Mouse (Mus musculus): ENCODE measurements around the gene Pdcd6. TPM values are rescaled to one million over a fixed set of nuclear protein-coding genes. Genes with fewer than 3 reads are reported as not detected.

Pdcd6 gene
- total RNA-seq, 1 experiment, result 101 TPM

DNA sequence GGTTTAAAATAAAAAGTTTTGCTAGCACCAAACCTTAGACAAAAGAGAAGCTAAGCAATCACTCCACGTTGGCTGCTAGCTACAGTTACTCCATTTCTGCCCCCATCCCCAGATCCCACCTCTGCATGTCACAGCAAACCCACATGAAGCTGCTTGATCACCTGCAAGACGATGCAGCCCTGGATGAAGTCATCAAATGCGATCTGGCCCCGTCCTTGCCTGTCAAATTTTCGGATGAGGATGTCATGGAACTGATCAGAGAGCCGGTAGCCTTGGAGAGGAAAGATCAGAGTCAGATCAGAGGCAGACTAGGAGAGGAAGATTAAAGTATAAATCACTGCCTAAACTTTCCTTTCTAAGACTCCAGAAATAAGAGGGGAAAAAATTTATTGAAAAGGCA, 12.0 kb downstream of the Pdcd6 start:
- Histone ChIP-seq H3K36me3 (ENCODE audit: control insufficient read depth, insufficient read depth, low read length, poor library complexity, severe bottlenecking) (peaks cover 11% of the 10 kb centered on the region), H3K4me3 (ENCODE audit: insufficient read depth in 1 of 2, low read depth in 1 of 2, low read length in 2 of 2, poor library complexity in 1 of 2, severe bottlenecking in 1 of 2) (no peak overlapping the region), H3K4me1 (ENCODE audit: control insufficient read depth in 2 of 2, insufficient read depth in 2 of 2, low read length in 2 of 2, poor library complexity in 1 of 2) (no peaks in the 10 kb centered on the region), H3K27ac (ENCODE audit: insufficient read depth, low read depth, low read length, poor library complexity, severe bottlenecking) (no peak overlapping the region), H3K9me3 (ENCODE audit: control insufficient read depth, insufficient read depth, low read depth, low read length) (no peaks in the 10 kb centered on the region), H3K9ac (ENCODE audit: insufficient read depth, low read depth, low read length, poor library complexity, severe bottlenecking) (no peak overlapping the region)
- TF ChIP-seq ZNF384 (IDR thresholded peaks at IDR 0.05; ENCODE audit: low read depth, low read length) (no peak), ZC3H11A (IDR thresholded peaks at IDR 0.05; ENCODE audit: borderline replicate concordance, low read depth, low read length) (no peak), HCFC1 (IDR thresholded peaks at IDR 0.05; ENCODE audit: borderline replicate concordance, insufficient read depth, low read length) (no peak), CHD2 (IDR thresholded peaks at IDR 0.05; ENCODE audit: low read depth, low read length) (no peak), MAFK (IDR thresholded peaks at IDR 0.05; ENCODE audit: insufficient read depth, low read depth, low read length) (no peak)
- no peak for DNase-seq (ENCODE audit: low read depth, low spot score)
- in situ Hi-C loops (cut with MboI; ENCODE audit: low sequenced_read_pairs in 2 of 2, unreplicated experiment in 2 of 2), result no loop called here

GRCm38 (mm10) chr13:74302050-74303037, 15.0 kb downstream of the Pdcd6 start:
- in situ Hi-C loops (cut with MboI; ENCODE audit: low sequenced_read_pairs in 2 of 2, unreplicated experiment in 2 of 2), result no loop called here
- H3K36me3 ChIP-seq (ENCODE audit: control insufficient read depth, insufficient read depth, low read length, poor library complexity, severe bottlenecking), result peaks cover 9% of the 10 kb centered on the region

GRCm38 (mm10) chr13:74301607-74301984, 15.8 kb downstream of the Pdcd6 start:
- in situ Hi-C loops (cut with MboI; ENCODE audit: low sequenced_read_pairs in 2 of 2, unreplicated experiment in 2 of 2), result no loop called here
- DNase-seq (ENCODE audit: low read depth, low spot score), result no peak
- no peaks in the 10 kb centered on the region for H3K9me3 ChIP-seq (ENCODE audit: control insufficient read depth, insufficient read depth, low read depth, low read length)
- H3K9ac ChIP-seq (ENCODE audit: insufficient read depth, low read depth, low read length, poor library complexity, severe bottlenecking), result no peak overlapping the region
- peaks cover 9% of the 10 kb centered on the region for H3K36me3 ChIP-seq (ENCODE audit: control insufficient read depth, insufficient read depth, low read length, poor library complexity, severe bottlenecking)
- no peak overlapping the region for H3K4me3 ChIP-seq (ENCODE audit: insufficient read depth in 1 of 2, low read depth in 1 of 2, low read length in 2 of 2, poor library complexity in 1 of 2, severe bottlenecking in 1 of 2)
- no peak overlapping the region for H3K27ac ChIP-seq (ENCODE audit: insufficient read depth, low read depth, low read length, poor library complexity, severe bottlenecking)
- H3K4me1 ChIP-seq (ENCODE audit: control insufficient read depth in 2 of 2, insufficient read depth in 2 of 2, low read length in 2 of 2, poor library complexity in 1 of 2), result no peaks in the 10 kb centered on the region
- TF ChIP-seq CHD2 (IDR thresholded peaks at IDR 0.05; ENCODE audit: low read depth, low read length) (no peak), ZC3H11A (IDR thresholded peaks at IDR 0.05; ENCODE audit: borderline replicate concordance, low read depth, low read length) (no peak), HCFC1 (IDR thresholded peaks at IDR 0.05; ENCODE audit: borderline replicate concordance, insufficient read depth, low read length) (no peak), MAFK (IDR thresholded peaks at IDR 0.05; ENCODE audit: insufficient read depth, low read depth, low read length) (no peak)

More at GRCm38 (mm10) chr13:74302050-74303037, 15.0 kb downstream of the Pdcd6 start:
- DNase-seq (ENCODE audit: low read depth, low spot score), result peak; percentile 16
- TF ChIP-seq CHD2 (IDR thresholded peaks at IDR 0.05; ENCODE audit: low read depth, low read length), result no peak
- no peak for TF ChIP-seq ZNF384 (IDR thresholded peaks at IDR 0.05; ENCODE audit: low read depth, low read length)
- no peak for TF ChIP-seq ZC3H11A (IDR thresholded peaks at IDR 0.05; ENCODE audit: borderline replicate concordance, low read depth, low read length)
- no peak for TF ChIP-seq HCFC1 (IDR thresholded peaks at IDR 0.05; ENCODE audit: borderline replicate concordance, insufficient read depth, low read length)
- no peak for TF ChIP-seq MAFK (IDR thresholded peaks at IDR 0.05; ENCODE audit: insufficient read depth, low read depth, low read length)
- Histone ChIP-seq H3K27ac (ENCODE audit: insufficient read depth, low read depth, low read length, poor library complexity, severe bottlenecking) (no peak overlapping the region), H3K4me3 (ENCODE audit: insufficient read depth in 1 of 2, low read depth in 1 of 2, low read length in 2 of 2, poor library complexity in 1 of 2, severe bottlenecking in 1 of 2) (no peak overlapping the region), H3K9me3 (ENCODE audit: control insufficient read depth, insufficient read depth, low read depth, low read length) (no peaks in the 10 kb centered on the region), H3K9ac (ENCODE audit: insufficient read depth, low read depth, low read length, poor library complexity, severe bottlenecking) (no peak overlapping the region), H3K4me1 (ENCODE audit: control insufficient read depth in 2 of 2, insufficient read depth in 2 of 2, low read length in 2 of 2, poor library complexity in 1 of 2) (no peaks in the 10 kb centered on the region)

- TF ChIP-seq ZNF384 (IDR thresholded peaks at IDR 0.05; ENCODE audit: low read depth, low read length), result no peak
- TF ChIP-seq CHD2 (IDR thresholded peaks at IDR 0.05; ENCODE audit: low read depth, low read length), result no peak
- TF ChIP-seq MAFK (IDR thresholded peaks at IDR 0.05; ENCODE audit: insufficient read depth, low read depth, low read length), result no peak
- peak; percentile 81; the same call in 1 of the 2 replicates for TF ChIP-seq ZC3H11A (IDR thresholded peaks at IDR 0.05; ENCODE audit: borderline replicate concordance, low read depth, low read length)
- no peak for TF ChIP-seq HCFC1 (IDR thresholded peaks at IDR 0.05; ENCODE audit: borderline replicate concordance, insufficient read depth, low read length)
Measured at GRCm38 (mm10) chr13:74300925-74301606, 16.3 kb downstream of the Pdcd6 start.

More at GRCm38 (mm10) chr13:74300925-74301606, 16.3 kb downstream of the Pdcd6 start:
- DNase-seq (ENCODE audit: low read depth, low spot score), result peak; percentile 52
- no peak overlapping the region for H3K9ac ChIP-seq (ENCODE audit: insufficient read depth, low read depth, low read length, poor library complexity, severe bottlenecking)
- no peak overlapping the region for H3K27ac ChIP-seq (ENCODE audit: insufficient read depth, low read depth, low read length, poor library complexity, severe bottlenecking)
- in situ Hi-C loops (cut with MboI; ENCODE audit: low sequenced_read_pairs in 2 of 2, unreplicated experiment in 2 of 2), result no loop called here
- peaks cover 9% of the 10 kb centered on the region for H3K36me3 ChIP-seq (ENCODE audit: control insufficient read depth, insufficient read depth, low read length, poor library complexity, severe bottlenecking)
- H3K9me3 ChIP-seq (ENCODE audit: control insufficient read depth, insufficient read depth, low read depth, low read length), result no peaks in the 10 kb centered on the region
- H3K4me1 ChIP-seq (ENCODE audit: control insufficient read depth in 2 of 2, insufficient read depth in 2 of 2, low read length in 2 of 2, poor library complexity in 1 of 2), result no peaks in the 10 kb centered on the region
- no peak overlapping the region for H3K4me3 ChIP-seq (ENCODE audit: insufficient read depth in 1 of 2, low read depth in 1 of 2, low read length in 2 of 2, poor library complexity in 1 of 2, severe bottlenecking in 1 of 2)
